Comparison of ENCODE assay signal across 23 mouse cellular contexts in genomic region chr7:114965923-114966322, GRCm38 (mm10).
"Had no signal": no experiment of that assay in that cellular context is flagged by ENCODE, and none has a peak within 500 bp of the region (broad histone marks: within the 10 kb centered on the region; RNA-seq: fewer than 3 reads in every experiment).

No protein-coding gene starts in this region.

- H3K27ac ChIP-seq: hindbrain, postnatal 0 days; left cerebral cortex, adult 2 months; limb, embryonic 12.5 days; liver, embryonic 12.5 days; liver, embryonic 15.5 days; lung, embryonic 15.5 days; stomach, embryonic 15.5 days had no signal

- H3K4me2 ChIP-seq: limb, embryonic 12.5 days; liver, embryonic 12.5 days; liver, embryonic 15.5 days; lung, embryonic 15.5 days; midbrain, embryonic 11.5 days; stomach, embryonic 15.5 days had no signal

- H3K36me3 ChIP-seq: limb, embryonic 12.5 days; liver, embryonic 12.5 days; liver, embryonic 15.5 days; lung, embryonic 15.5 days; stomach, embryonic 15.5 days had no signal

- H3K4me3 ChIP-seq: left cerebral cortex, adult 2 months; limb, embryonic 12.5 days; liver, embryonic 12.5 days; liver, embryonic 15.5 days; lung, embryonic 15.5 days; megakaryocyte, embryonic 14.5 days; stomach, embryonic 15.5 days had no signal

- DNase-seq: kidney, adult 18-20 months; kidney, postnatal 36 days; layer of hippocampus, postnatal 36 days; liver; lung, adult 18-20 months; lung, postnatal 10 days; lung, postnatal 36 days; midbrain, embryonic 14.5 days; retina, postnatal 1 day; right cerebral cortex, postnatal 25 days; spleen, adult 18-20 months; thymus, postnatal 25 days had no signal

- H3K4me1 ChIP-seq: limb, embryonic 12.5 days; liver, embryonic 12.5 days; liver, embryonic 15.5 days; lung, embryonic 15.5 days; megakaryocyte, embryonic 14.5 days; stomach, embryonic 15.5 days had no signal

- H3K9ac ChIP-seq: limb, embryonic 12.5 days; liver, embryonic 12.5 days; liver, embryonic 15.5 days; lung, embryonic 15.5 days; stomach, embryonic 15.5 days had no signal

- H3K27me3 ChIP-seq: limb, embryonic 12.5 days; liver, embryonic 12.5 days; liver, embryonic 15.5 days; lung, embryonic 15.5 days; stomach, embryonic 15.5 days had no signal

- ATAC-seq: hindbrain, postnatal 0 days; inflammation-experienced regulatory T-cells, adult 6 months; intestine, embryonic 16.5 days; liver, embryonic 12.5 days had no signal

- H3K9me3 ChIP-seq: limb, embryonic 12.5 days; liver, embryonic 12.5 days; liver, embryonic 15.5 days; lung, embryonic 15.5 days; stomach, embryonic 15.5 days had no signal
